In genomic region chr1:193513929-193514710, GRCm38 (mm10) we compare ENCODE assay signal across 8 mouse cellular contexts.
DNase-seq lines count a peak whose midpoint lies in the region; ATAC-seq and TF ChIP-seq lines count a peak whose summit lies in the region.

No protein-coding gene starts in this region.

- peak overlapping the region; percentile 89 for H3K27ac ChIP-seq in lung, embryonic 14.5 days (ENCODE audit: low read depth)
- peak overlapping the region; percentile 88 for H3K27ac ChIP-seq in embryonic facial prominence, embryonic 15.5 days (replicated peaks)
- H3K27ac ChIP-seq in limb, embryonic 15.5 days = peak overlapping the region; percentile 80

- H3K9ac ChIP-seq in lung, embryonic 14.5 days = no peak overlapping the region
- H3K9ac ChIP-seq in embryonic facial prominence, embryonic 15.5 days = no peak overlapping the region
- H3K9ac ChIP-seq in limb, embryonic 15.5 days = no peak overlapping the region

- H3K4me2 ChIP-seq in lung, embryonic 14.5 days = no peak overlapping the region
- H3K4me2 ChIP-seq in embryonic facial prominence, embryonic 15.5 days (replicated peaks) = no peak overlapping the region
- no peak overlapping the region for H3K4me2 ChIP-seq in limb, embryonic 15.5 days

- peak; percentile 61 for DNase-seq in lung, embryonic 14.5 days
- DNase-seq in lung, postnatal 25 days (ENCODE audit: low spot score) = no peak
- peak; percentile 20 to 28 for DNase-seq in thymus, postnatal 36 days
- no peak for DNase-seq in spleen, adult 12 weeks (ENCODE audit: low spot score)
- DNase-seq in frontal cortex, postnatal 25 days (ENCODE audit: low spot score in 2 of 2) = no peak
- DNase-seq in adrenal gland, adult (ENCODE audit: inconsistent age in 2 of 2, low spot score in 1 of 2) = no peak

- 24% methylated on average over 9 of the region's 9 CpGs for WGBS in lung, embryonic 14.5 days
- 37% methylated on average over 9 of the region's 9 CpGs for WGBS in embryonic facial prominence, embryonic 15.5 days
- 38% methylated on average over 9 of the region's 9 CpGs for WGBS in limb, embryonic 15.5 days

- no peaks in the 10 kb centered on the region for H3K36me3 ChIP-seq in lung, embryonic 14.5 days (ENCODE audit: insufficient read depth)
- H3K36me3 ChIP-seq in embryonic facial prominence, embryonic 15.5 days = no peaks in the 10 kb centered on the region
- H3K36me3 ChIP-seq in limb, embryonic 15.5 days = no peaks in the 10 kb centered on the region

- no peaks in the 10 kb centered on the region for H3K9me3 ChIP-seq in lung, embryonic 14.5 days (ENCODE audit: low read depth, low read length)
- no peaks in the 10 kb centered on the region for H3K9me3 ChIP-seq in embryonic facial prominence, embryonic 15.5 days (replicated peaks)
- no peaks in the 10 kb centered on the region for H3K9me3 ChIP-seq in limb, embryonic 15.5 days

- ATAC-seq in lung, embryonic 14.5 days (ENCODE audit: insufficient read depth) = peak; percentile 85
- ATAC-seq in embryonic facial prominence, embryonic 15.5 days (ENCODE audit: insufficient number of reproducible peaks, low FRiP score, low TSS enrichment, low read depth) = peak; percentile 51
- ATAC-seq in limb, embryonic 15.5 days (ENCODE audit: insufficient number of reproducible peaks, low FRiP score, low TSS enrichment, low read depth) = peak; percentile 82

- TF ChIP-seq CTCF in lung, embryonic 14.5 days (IDR thresholded peaks at IDR 0.05; ENCODE audit: low read depth) = peak; percentile 23; the same call in 1 of the 2 replicates

- H3K4me1 ChIP-seq in lung, embryonic 14.5 days (ENCODE audit: insufficient read depth) = peaks cover 10% of the 10 kb centered on the region; the same call in 1 of the 2 replicates
- peaks cover 67% of the 10 kb centered on the region for H3K4me1 ChIP-seq in embryonic facial prominence, embryonic 15.5 days
- H3K4me1 ChIP-seq in limb, embryonic 15.5 days = peaks cover 46% of the 10 kb centered on the region

- H3K4me3 ChIP-seq in lung, embryonic 14.5 days (ENCODE audit: low read depth, low read length) = no peak overlapping the region
- H3K4me3 ChIP-seq in embryonic facial prominence, embryonic 15.5 days (replicated peaks) = no peak overlapping the region
- H3K4me3 ChIP-seq in limb, embryonic 15.5 days = no peak overlapping the region

- H3K27me3 ChIP-seq in lung, embryonic 14.5 days (ENCODE audit: insufficient read depth, low read length) = no peaks in the 10 kb centered on the region
- no peaks in the 10 kb centered on the region for H3K27me3 ChIP-seq in embryonic facial prominence, embryonic 15.5 days
- H3K27me3 ChIP-seq in limb, embryonic 15.5 days = no peaks in the 10 kb centered on the region

Comparison
In these comparisons a context has a peak if more than half of its experiments do, and no peak if none do; other contexts are left out.
1. DNase-seq: peak in lung, embryonic 14.5 days (single experiment) and thymus, postnatal 36 days (2 of 2); none in lung, postnatal 25 days (single experiment), spleen, adult 12 weeks (single experiment), frontal cortex, postnatal 25 days (0 of 2) and adrenal gland, adult (0 of 2).
2. Peak in every context shown above with its lines, with median percentiles within 50 percentile points of each other: ATAC-seq and H3K27ac ChIP-seq.